Mouse (Mus musculus): ENCODE measurements around the gene Tmem88. TPM values are rescaled to one million over a fixed set of nuclear protein-coding genes. Genes with fewer than 3 reads are reported as not detected.

Gene Tmem88
- 6.5 and 7.0 TPM in 2 replicates for polyA plus RNA-seq (2015; fragmentation: Nextera tagmentation; extraction: Ambion mirVana)

- WGBS, result 4% methylated on average over 16 of the region's 16 CpGs
Observed at GRCm38 (mm10) chr11:69398059-69398458, at the start of gene Tmem88. Gene Tmem88, minus strand, starts transcription at chr11:69398234.

GRCm38 (mm10) chr11:69447299-69447698, 49.3 kb upstream of the Tmem88 start:
- no peaks in the 10 kb centered on the region for H3K9me3 ChIP-seq
- H3K4me1 ChIP-seq, result no peaks in the 10 kb centered on the region; the same call in 1 of the 2 replicates
- H3K27me3 ChIP-seq (replicated peaks), result no peaks in the 10 kb centered on the region
- H3K9ac ChIP-seq, result no peak overlapping the region
- no peak overlapping the region for H3K27ac ChIP-seq
- 76% methylated on average over 7 of the region's 7 CpGs for WGBS
- H3K4me3 ChIP-seq, result no peak overlapping the region
- no peak for ATAC-seq (replicated peaks)
- H3K4me2 ChIP-seq, result no peak overlapping the region
- H3K36me3 ChIP-seq (replicated peaks), result no peaks in the 10 kb centered on the region

More at GRCm38 (mm10) chr11:69398059-69398458, at the start of gene Tmem88:
- Histone ChIP-seq H3K4me2 (peak within 1 kb of the TSS; percentile 27), H3K27me3 (replicated peaks) (0 out of 2 replicates have a peak, but pooled peaks cover 6% of the 10 kb centered on the region), H3K9ac (no peak within 1 kb of the TSS), H3K4me3 (peak within 1 kb of the TSS; percentile 2), H3K27ac (no peak within 1 kb of the TSS), H3K4me1 (peaks cover 23% of the 10 kb centered on the region), H3K36me3 (replicated peaks) (peaks cover 32% of the 10 kb centered on the region), H3K9me3 (no peaks in the 10 kb centered on the region)
- no peak for ATAC-seq (replicated peaks)

- H3K4me1 ChIP-seq, result no peaks in the 10 kb centered on the region; the same call in 1 of the 2 replicates
- H3K4me3 ChIP-seq, result no peak overlapping the region
- no peak for ATAC-seq (replicated peaks)
- no peak overlapping the region for H3K27ac ChIP-seq
- H3K9ac ChIP-seq, result no peak overlapping the region
- H3K4me2 ChIP-seq, result no peak overlapping the region
- H3K27me3 ChIP-seq (replicated peaks), result no peaks in the 10 kb centered on the region
- H3K36me3 ChIP-seq (replicated peaks), result no peaks in the 10 kb centered on the region
- no peaks in the 10 kb centered on the region for H3K9me3 ChIP-seq
- WGBS, result 54% methylated on average over 5 of the region's 5 CpGs
Observed at GRCm38 (mm10) chr11:69443328-69443727, 45.3 kb upstream of the Tmem88 start.

GRCm38 (mm10) chr11:69437291-69437690, 39.3 kb upstream of the Tmem88 start:
- H3K36me3 ChIP-seq (replicated peaks), result no peaks in the 10 kb centered on the region
- H3K9me3 ChIP-seq, result no peaks in the 10 kb centered on the region
- H3K4me2 ChIP-seq, result no peak overlapping the region
- WGBS, result 44% methylated on average over 3 of the region's 3 CpGs
- H3K9ac ChIP-seq, result no peak overlapping the region
- no peaks in the 10 kb centered on the region for H3K27me3 ChIP-seq (replicated peaks)
- no peak overlapping the region for H3K4me3 ChIP-seq
- H3K4me1 ChIP-seq, result peaks cover 1% of the 10 kb centered on the region; the same call in 1 of the 2 replicates
- ATAC-seq (replicated peaks), result no peak
- H3K27ac ChIP-seq, result no peak overlapping the region

- H3K27me3 ChIP-seq (replicated peaks), result no peaks in the 10 kb centered on the region
- no peak overlapping the region for H3K9ac ChIP-seq
- no peaks in the 10 kb centered on the region for H3K36me3 ChIP-seq (replicated peaks)
- no peak for ATAC-seq (replicated peaks)
- H3K9me3 ChIP-seq, result no peaks in the 10 kb centered on the region
- peaks cover 3% of the 10 kb centered on the region; the same call in 1 of the 2 replicates for H3K4me1 ChIP-seq
- 67% methylated on average over 6 of the region's 6 CpGs for WGBS
- H3K4me3 ChIP-seq, result no peak overlapping the region
- no peak overlapping the region for H3K27ac ChIP-seq
- no peak overlapping the region for H3K4me2 ChIP-seq
Observed at GRCm38 (mm10) chr11:69433189-69433588, 35.2 kb upstream of the Tmem88 start.

- Histone ChIP-seq H3K27me3 (replicated peaks) (no peaks in the 10 kb centered on the region), H3K36me3 (replicated peaks) (no peaks in the 10 kb centered on the region), H3K4me1 (peaks cover 3% of the 10 kb centered on the region; the same call in 1 of the 2 replicates), H3K9me3 (no peaks in the 10 kb centered on the region), H3K27ac (no peak overlapping the region), H3K9ac (no peak overlapping the region), H3K4me2 (no peak overlapping the region), H3K4me3 (no peak overlapping the region)
- ATAC-seq (replicated peaks), result no peak
- WGBS, result 77% methylated on average over 11 of the region's 11 CpGs
Observed at GRCm38 (mm10) chr11:69432640-69432982, 34.6 kb upstream of the Tmem88 start.

GRCm38 (mm10) chr11:69431829-69432639, 34.0 kb upstream of the Tmem88 start:
- H3K27me3 ChIP-seq (replicated peaks), result no peaks in the 10 kb centered on the region
- H3K4me2 ChIP-seq, result 0 out of 2 replicates have a peak overlapping the region, but pooled peaks have one; percentile 13
- peaks cover 3% of the 10 kb centered on the region; the same call in 1 of the 2 replicates for H3K4me1 ChIP-seq
- no peak overlapping the region for H3K4me3 ChIP-seq
- H3K9me3 ChIP-seq, result no peaks in the 10 kb centered on the region
- H3K9ac ChIP-seq, result no peak overlapping the region
- H3K27ac ChIP-seq, result no peak overlapping the region
- H3K36me3 ChIP-seq (replicated peaks), result no peaks in the 10 kb centered on the region
- peak; percentile 78 for ATAC-seq (replicated peaks)
- WGBS, result 28% methylated on average over 11 of the region's 11 CpGs

GRCm38 (mm10) chr11:69430631-69431030, 32.6 kb upstream of the Tmem88 start:
- Histone ChIP-seq H3K4me3 (no peak overlapping the region), H3K9me3 (no peaks in the 10 kb centered on the region), H3K9ac (no peak overlapping the region), H3K4me2 (no peak overlapping the region), H3K36me3 (replicated peaks) (no peaks in the 10 kb centered on the region), H3K27ac (no peak overlapping the region), H3K27me3 (replicated peaks) (no peaks in the 10 kb centered on the region), H3K4me1 (peaks cover 3% of the 10 kb centered on the region; the same call in 1 of the 2 replicates)
- no peak for ATAC-seq (replicated peaks)
- 88% methylated on average over 15 of the region's 15 CpGs for WGBS

- H3K4me1 ChIP-seq, result peaks cover 3% of the 10 kb centered on the region; the same call in 1 of the 2 replicates
- WGBS, result 55% methylated on average over 2 of the region's 2 CpGs
- ATAC-seq (replicated peaks), result no peak
- no peak overlapping the region for H3K27ac ChIP-seq
- no peak overlapping the region for H3K9ac ChIP-seq
- H3K27me3 ChIP-seq (replicated peaks), result no peaks in the 10 kb centered on the region
- no peaks in the 10 kb centered on the region for H3K36me3 ChIP-seq (replicated peaks)
- H3K4me3 ChIP-seq, result no peak overlapping the region
- no peak overlapping the region for H3K4me2 ChIP-seq
- no peaks in the 10 kb centered on the region for H3K9me3 ChIP-seq
Observed at GRCm38 (mm10) chr11:69429313-69429712, 31.3 kb upstream of the Tmem88 start.

GRCm38 (mm10) chr11:69428751-69429150, 30.7 kb upstream of the Tmem88 start:
- ATAC-seq (replicated peaks), result no peak
- no peak overlapping the region for H3K4me3 ChIP-seq
- H3K4me2 ChIP-seq, result no peak overlapping the region
- peaks cover 3% of the 10 kb centered on the region; the same call in 1 of the 2 replicates for H3K4me1 ChIP-seq
- 38% methylated on average over 4 of the region's 4 CpGs for WGBS
- H3K36me3 ChIP-seq (replicated peaks), result no peaks in the 10 kb centered on the region
- H3K27me3 ChIP-seq (replicated peaks), result peaks cover 2% of the 10 kb centered on the region; the same call in 1 of the 2 replicates
- no peak overlapping the region for H3K9ac ChIP-seq
- no peaks in the 10 kb centered on the region for H3K9me3 ChIP-seq
- H3K27ac ChIP-seq, result no peak overlapping the region

- no peak overlapping the region for H3K4me2 ChIP-seq
- 0 out of 2 replicates have a peak, but pooled peaks cover 4% of the 10 kb centered on the region for H3K4me1 ChIP-seq
- WGBS, result 83% methylated on average over 2 of the region's 2 CpGs
- no peak overlapping the region for H3K27ac ChIP-seq
- no peak overlapping the region for H3K4me3 ChIP-seq
- peaks cover 24% of the 10 kb centered on the region for H3K27me3 ChIP-seq (replicated peaks)
- no peak for ATAC-seq (replicated peaks)
- no peaks in the 10 kb centered on the region for H3K9me3 ChIP-seq
- no peak overlapping the region for H3K9ac ChIP-seq
- no peaks in the 10 kb centered on the region for H3K36me3 ChIP-seq (replicated peaks)
Observed at GRCm38 (mm10) chr11:69426246-69426645, 28.2 kb upstream of the Tmem88 start.

- no peak for ATAC-seq (replicated peaks)
- no peak overlapping the region for H3K4me2 ChIP-seq
- H3K27me3 ChIP-seq (replicated peaks), result peaks cover 31% of the 10 kb centered on the region
- peaks cover 27% of the 10 kb centered on the region for H3K4me1 ChIP-seq
- H3K27ac ChIP-seq, result no peak overlapping the region
- H3K9ac ChIP-seq, result no peak overlapping the region
- H3K36me3 ChIP-seq (replicated peaks), result no peaks in the 10 kb centered on the region
- 72% methylated on average over 6 of the region's 6 CpGs for WGBS
- H3K4me3 ChIP-seq, result no peak overlapping the region
- H3K9me3 ChIP-seq, result no peaks in the 10 kb centered on the region
Observed at GRCm38 (mm10) chr11:69423885-69424284, 25.9 kb upstream of the Tmem88 start.
